ENCODE assay signal across 8 mouse cellular contexts in genomic region chr13:34993085-34993484, GRCm38 (mm10). TPM values are rescaled to one million over a fixed set of nuclear protein-coding genes. Genes with fewer than 3 reads are reported as not detected.
DNase-seq lines count a peak whose midpoint lies in the region; ATAC-seq lines count a peak whose summit lies in the region.

No protein-coding gene starts in this region.

- no peaks in the 10 kb centered on the region for H3K9me3 ChIP-seq in kidney, embryonic 16.5 days (ENCODE audit: low read length)
- H3K9me3 ChIP-seq in embryonic facial prominence, embryonic 10.5 days: no peaks in the 10 kb centered on the region
- no peaks in the 10 kb centered on the region for H3K9me3 ChIP-seq in intestine, embryonic 16.5 days (ENCODE audit: control insufficient read depth, low read length)

- peaks cover 23% of the 10 kb centered on the region for H3K36me3 ChIP-seq in kidney, embryonic 16.5 days (ENCODE audit: insufficient read depth, low read length)
- H3K36me3 ChIP-seq in embryonic facial prominence, embryonic 10.5 days (replicated peaks): peaks cover 25% of the 10 kb centered on the region
- H3K36me3 ChIP-seq in intestine, embryonic 16.5 days (ENCODE audit: control insufficient read depth, insufficient read depth, low read length): peaks cover 9% of the 10 kb centered on the region; the same call in 1 of the 2 replicates

- H3K27ac ChIP-seq in kidney, embryonic 16.5 days (ENCODE audit: low read length): peak overlapping the region; percentile 90; the same call in 1 of the 2 replicates
- H3K27ac ChIP-seq in embryonic facial prominence, embryonic 10.5 days (replicated peaks): peak overlapping the region; percentile 94
- H3K27ac ChIP-seq in intestine, embryonic 16.5 days (ENCODE audit: low read length): peak overlapping the region; percentile 89

- H3K4me2 ChIP-seq in kidney, embryonic 16.5 days (replicated peaks; ENCODE audit: low read depth, low read length): peak overlapping the region; percentile 73
- peak overlapping the region; percentile 82 for H3K4me2 ChIP-seq in intestine, embryonic 16.5 days (ENCODE audit: low read depth, low read length)

- DNase-seq in kidney, postnatal 10 days: no peak
- no peak for DNase-seq in embryonic facial prominence, embryonic 10.5 days (ENCODE audit: low spot score)
- peak; percentile 14 for DNase-seq in naive thymus-derived CD4-positive, alpha-beta T cell, adult 2 months (ENCODE audit: low read depth)
- DNase-seq in urinary bladder, postnatal 14 days (ENCODE audit: low spot score): no peak
- DNase-seq in frontal cortex, postnatal 36 days (ENCODE audit: low spot score in 2 of 2): no peak
- no peak for DNase-seq in MN1 (ENCODE audit: low spot score)

- peak overlapping the region; percentile 92 for H3K9ac ChIP-seq in kidney, embryonic 16.5 days (replicated peaks; ENCODE audit: low read length)
- H3K9ac ChIP-seq in intestine, embryonic 16.5 days (ENCODE audit: low read depth, low read length): peak overlapping the region; percentile 83

- no peaks in the 10 kb centered on the region for H3K27me3 ChIP-seq in kidney, embryonic 16.5 days (ENCODE audit: insufficient read depth, low read length)
- H3K27me3 ChIP-seq in embryonic facial prominence, embryonic 10.5 days (replicated peaks; ENCODE audit: low read depth, poor library complexity, severe bottlenecking): no peaks in the 10 kb centered on the region
- no peaks in the 10 kb centered on the region for H3K27me3 ChIP-seq in intestine, embryonic 16.5 days (replicated peaks; ENCODE audit: control insufficient read depth, insufficient read depth, low read length)

- H3K4me3 ChIP-seq in kidney, embryonic 16.5 days (ENCODE audit: low read length): peak overlapping the region; percentile 76
- peak overlapping the region; percentile 73 for H3K4me3 ChIP-seq in embryonic facial prominence, embryonic 10.5 days
- peak overlapping the region; percentile 67 for H3K4me3 ChIP-seq in intestine, embryonic 16.5 days (ENCODE audit: low read length)

- ATAC-seq in kidney, embryonic 16.5 days (ENCODE audit: low FRiP score, low TSS enrichment): no peak
- ATAC-seq in intestine, embryonic 16.5 days: no peak

- peaks cover 22% of the 10 kb centered on the region for H3K4me1 ChIP-seq in kidney, embryonic 16.5 days (ENCODE audit: insufficient read depth, low read length)
- H3K4me1 ChIP-seq in embryonic facial prominence, embryonic 10.5 days: peaks cover 15% of the 10 kb centered on the region
- peaks cover 12% of the 10 kb centered on the region for H3K4me1 ChIP-seq in intestine, embryonic 16.5 days (ENCODE audit: control insufficient read depth, insufficient read depth, low read length)

- 68% methylated on average over 4 of the region's 4 CpGs for WGBS in kidney, embryonic 16.5 days
- WGBS in embryonic facial prominence, embryonic 10.5 days: 82% methylated on average over 4 of the region's 4 CpGs
- 66% methylated on average over 4 of the region's 4 CpGs for WGBS in intestine, embryonic 16.5 days

RNA-seq across cellular contexts. Expression of gene Eci3, which starts 29.5 kb away (rescaled TPM):
- 4.5 and 6.5 TPM in 2 replicates for polyA plus RNA-seq in kidney, embryonic 16.5 days (2015; fragmentation: Nextera tagmentation; extraction: Ambion mirVana)
- 0.34 and 0.85 TPM in 2 replicates for polyA plus RNA-seq in embryonic facial prominence, embryonic 10.5 days (2016; fragmentation: Nextera tagmentation; extraction: Ambion mirVana)
- 3.4 and 3.5 TPM in 2 replicates for polyA plus RNA-seq in intestine, embryonic 16.5 days (2015; fragmentation: Nextera tagmentation; extraction: Ambion mirVana)

RNA-seq across cellular contexts. Expression of gene Eci2, which starts 33.8 kb away (rescaled TPM):
- polyA plus RNA-seq in kidney, embryonic 16.5 days (2015; fragmentation: Nextera tagmentation; extraction: Ambion mirVana): 144 and 147 TPM in 2 replicates
- polyA plus RNA-seq in embryonic facial prominence, embryonic 10.5 days (2016; fragmentation: Nextera tagmentation; extraction: Ambion mirVana): 91.2 and 105 TPM in 2 replicates
- 174 and 180 TPM in 2 replicates for polyA plus RNA-seq in intestine, embryonic 16.5 days (2015; fragmentation: Nextera tagmentation; extraction: Ambion mirVana)
